Mouse (Mus musculus) stomach, embryonic 15.5 days (tissue): ENCODE measurements at regions not wholly inside any gene's neighbourhood (a gene's known extent, or its start where the extent isn't known, plus 50 kb on each side); places are given as distances from the start of the nearest gene placed in this dataset.
A peak's percentile ranks its signal among the peaks of the same experiment; 100 is the strongest.

Experiments
- ATAC-seq: fragments of 200-750 bp; cut with Nextera tagmentation; 2 replicates; pipeline ENCODE4 v1.8.0; 2017; ENCODE audit warnings: low read depth, moderate number of reproducible peaks, moderate TSS enrichment; ENCODE audit not compliant: insufficient read depth, low FRiP score
- H3K27ac ChIP-seq: fragments of 300-500 bp; sonication (generic); 2 replicates; pipeline ENCODE4 v1.5.1; 2015; ENCODE audit warnings: mild to moderate bottlenecking, inconsistent platforms
- H3K27me3 ChIP-seq: fragments of 300-500 bp; sonication (generic); replicated peaks from 2 replicates; pipeline ENCODE4 v1.6.1; 2015; ENCODE audit warnings: inconsistent platforms
- H3K36me3 ChIP-seq: fragments of 300-500 bp; sonication (generic); 2 replicates; pipeline ENCODE4 v1.6.1; 2015; ENCODE audit warnings: inconsistent platforms
- H3K4me1 ChIP-seq: fragments of 300-500 bp; sonication (generic); 2 replicates; pipeline ENCODE4 v1.6.1; 2015; ENCODE audit warnings: inconsistent platforms
- H3K4me2 ChIP-seq: fragments of 300-500 bp; sonication (generic); 2 replicates; pipeline ENCODE4 v1.6.1; 2015; ENCODE audit warnings: mild to moderate bottlenecking, inconsistent platforms
- H3K4me3 ChIP-seq: fragments of 300-500 bp; sonication (generic); replicated peaks from 2 replicates; pipeline ENCODE4 v1.5.1; 2015; ENCODE audit warnings: inconsistent platforms
- H3K9ac ChIP-seq: fragments of 300-500 bp; sonication (generic); 2 replicates; pipeline ENCODE4 v1.6.1; 2015; ENCODE audit warnings: inconsistent platforms
- H3K9me3 ChIP-seq: fragments of 300-500 bp; sonication (generic); 2 replicates; pipeline ENCODE4 v1.6.1; 2016; ENCODE audit warnings: inconsistent platforms
- WGBS: fragments of 180-500 bp; shearing (Covaris S2); methylation state at CpG from one replicate; pipeline ENCODE4 v1.1.7; 2015; 5-methylcytosine and 5-hydroxymethylcytosine counted together

DNA sequence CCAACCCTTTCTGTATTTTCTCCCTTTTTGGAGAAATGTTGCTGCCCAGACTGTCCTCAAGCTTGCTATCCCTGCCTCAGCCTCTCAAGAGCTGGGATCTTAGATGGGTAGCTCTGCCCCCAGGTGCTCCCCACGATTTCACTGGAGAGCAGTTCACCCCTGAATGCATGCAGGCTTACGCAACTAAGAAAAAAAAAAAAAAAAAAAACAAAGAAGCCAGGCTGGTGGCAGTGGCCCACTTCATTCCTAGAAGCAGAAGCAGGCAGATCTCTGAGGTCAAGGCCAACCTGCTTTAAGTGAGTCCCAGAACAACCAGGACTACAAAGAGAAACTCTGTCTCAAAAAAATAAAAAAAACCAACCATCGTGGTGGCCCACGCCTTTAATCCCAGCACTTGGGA is 51.2 kb upstream of the Fbxo11 start:
- Histone ChIP-seq H3K9me3 (no peaks in the 10 kb centered on the region), H3K27ac (no peak overlapping the region), H3K36me3 (no peaks in the 10 kb centered on the region), H3K4me3 (no peak overlapping the region), H3K4me1 (no peaks in the 10 kb centered on the region), H3K9ac (no peak overlapping the region), H3K4me2 (no peak overlapping the region), H3K27me3 (no peaks in the 10 kb centered on the region)
- 85% methylated on average over 4 of the region's 4 CpGs for WGBS
- ATAC-seq = no peak

DNA sequence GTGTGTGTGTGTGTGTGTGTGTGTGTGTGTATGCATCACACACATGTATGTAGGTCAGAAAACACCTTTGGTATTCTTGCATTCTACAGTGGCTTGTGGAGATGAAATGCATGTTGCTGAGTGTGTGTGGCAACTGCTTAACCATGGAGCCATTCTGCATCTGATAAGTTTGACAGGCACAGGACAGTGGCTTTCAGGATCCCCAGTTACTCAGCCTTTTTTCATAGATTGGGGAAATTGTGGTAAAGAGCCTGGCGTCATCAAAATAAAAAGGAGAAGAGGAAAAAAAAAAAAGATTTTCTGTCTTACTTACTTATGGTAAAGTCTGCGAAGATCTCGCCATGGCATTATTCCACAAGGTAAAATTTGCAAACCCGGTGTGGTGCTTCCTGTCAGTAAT is 53.6 kb upstream of the Fbxo11 start:
- no peaks in the 10 kb centered on the region for H3K4me1 ChIP-seq
- H3K4me3 ChIP-seq = no peak overlapping the region
- H3K4me2 ChIP-seq = no peak overlapping the region
- H3K9me3 ChIP-seq = no peaks in the 10 kb centered on the region
- no peak overlapping the region for H3K27ac ChIP-seq
- H3K9ac ChIP-seq = no peak overlapping the region
- WGBS = 82% methylated on average over 4 of the region's 4 CpGs
- no peak for ATAC-seq
- H3K27me3 ChIP-seq = no peaks in the 10 kb centered on the region
- no peaks in the 10 kb centered on the region for H3K36me3 ChIP-seq

DNA sequence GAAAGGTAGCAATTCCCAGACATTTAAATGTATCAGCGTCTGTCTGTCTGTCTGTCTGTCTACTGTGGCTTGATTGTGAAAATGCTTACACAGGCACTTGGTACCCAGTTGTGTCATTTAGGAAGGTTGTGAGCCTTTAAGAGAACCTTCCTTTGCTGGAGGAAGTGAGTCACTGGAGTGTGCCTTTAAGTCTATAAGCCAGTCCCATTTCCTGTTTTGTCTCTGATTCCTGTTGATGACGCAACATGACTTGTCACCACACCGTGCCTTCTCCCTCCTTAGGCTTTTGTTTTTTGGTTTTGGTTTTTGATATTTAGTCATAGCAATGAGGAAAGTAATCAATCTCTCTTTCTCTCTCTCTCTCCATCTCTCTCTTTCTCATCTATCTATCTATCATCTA is 58.6 kb upstream of the Fbxo11 start:
- WGBS = 75% methylated on average over 3 of the region's 3 CpGs
- no peaks in the 10 kb centered on the region for H3K4me1 ChIP-seq
- no peak for ATAC-seq
- no peaks in the 10 kb centered on the region for H3K27me3 ChIP-seq
- H3K4me2 ChIP-seq = no peak overlapping the region
- no peaks in the 10 kb centered on the region for H3K9me3 ChIP-seq
- H3K27ac ChIP-seq = no peak overlapping the region
- no peaks in the 10 kb centered on the region for H3K36me3 ChIP-seq
- no peak overlapping the region for H3K9ac ChIP-seq
- H3K4me3 ChIP-seq = no peak overlapping the region

DNA sequence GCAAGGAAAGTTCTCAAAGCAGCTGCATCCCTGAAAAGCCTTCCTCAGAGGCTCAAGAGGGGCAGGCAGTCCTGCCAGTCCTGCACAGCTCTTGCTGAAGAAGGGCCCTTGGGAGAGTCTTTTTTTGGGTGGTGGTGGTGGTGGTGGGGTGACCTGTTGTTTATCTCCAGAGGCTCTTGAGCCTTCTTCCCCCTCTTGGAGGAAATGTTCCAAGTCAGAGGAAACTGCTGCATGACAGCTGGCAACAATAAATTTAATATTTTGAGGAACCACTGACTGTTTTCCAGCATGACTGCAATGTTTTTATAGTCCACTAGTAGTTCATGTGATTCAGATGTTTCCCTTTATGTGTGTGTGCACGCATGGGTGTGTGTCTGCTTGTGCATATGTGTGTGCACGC is 62.0 kb upstream of the Fbxo11 start:
- Histone ChIP-seq H3K27me3 (no peaks in the 10 kb centered on the region), H3K4me2 (no peak overlapping the region), H3K9me3 (no peaks in the 10 kb centered on the region), H3K36me3 (no peaks in the 10 kb centered on the region), H3K27ac (no peak overlapping the region), H3K9ac (no peak overlapping the region), H3K4me3 (no peak overlapping the region), H3K4me1 (no peaks in the 10 kb centered on the region)
- ATAC-seq = no peak
- WGBS = 87% methylated on average over 2 of the region's 2 CpGs

DNA sequence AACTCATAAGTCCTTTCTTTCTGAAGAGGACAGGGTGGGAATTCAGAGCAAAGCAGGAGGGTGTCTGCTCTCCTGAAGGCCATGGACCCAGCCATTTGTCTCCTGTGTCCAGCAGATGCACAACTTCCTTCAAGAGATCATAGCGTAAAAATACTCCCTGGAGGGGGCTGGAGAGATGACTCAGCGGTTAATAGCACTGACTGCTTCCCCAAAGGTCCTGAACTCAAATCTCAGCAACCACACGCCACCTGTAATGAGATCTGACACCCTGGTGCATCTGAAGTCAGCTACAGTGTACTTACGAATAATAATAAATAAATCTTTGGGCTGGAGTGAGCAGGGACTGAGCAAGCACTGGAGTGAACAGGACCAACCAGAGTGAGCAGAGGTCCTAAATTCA is 66.2 kb upstream of the Fbxo11 start:
- no peak overlapping the region for H3K27ac ChIP-seq
- H3K9me3 ChIP-seq = no peaks in the 10 kb centered on the region
- ATAC-seq = no peak
- H3K36me3 ChIP-seq = no peaks in the 10 kb centered on the region
- H3K27me3 ChIP-seq = no peaks in the 10 kb centered on the region
- WGBS = 50% methylated on average over 4 of the region's 4 CpGs
- H3K4me1 ChIP-seq = no peaks in the 10 kb centered on the region
- no peak overlapping the region for H3K4me3 ChIP-seq
- H3K9ac ChIP-seq = no peak overlapping the region
- H3K4me2 ChIP-seq = no peak overlapping the region

DNA sequence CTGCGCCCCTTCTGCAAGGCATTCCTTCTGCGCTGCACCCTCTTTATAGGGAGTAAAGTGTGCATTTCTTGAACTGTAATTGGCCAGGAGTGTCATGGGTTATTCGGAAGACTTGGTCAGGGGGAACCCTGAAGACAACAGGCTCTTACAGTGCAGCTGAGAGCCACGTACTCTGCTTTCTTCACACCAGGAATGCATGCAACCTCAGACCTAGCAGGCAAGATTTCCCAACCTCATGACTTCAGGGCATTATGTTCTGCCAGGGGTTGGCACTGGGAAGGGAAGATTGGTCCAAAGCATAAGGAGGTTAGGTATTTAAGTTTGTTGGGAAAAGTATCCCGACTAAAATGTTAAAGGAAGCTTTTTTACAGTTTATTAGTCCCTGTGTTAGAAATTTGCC is 66.9 kb upstream of the Fbxo11 start:
- no peaks in the 10 kb centered on the region for H3K4me1 ChIP-seq
- H3K27ac ChIP-seq = no peak overlapping the region
- H3K4me2 ChIP-seq = no peak overlapping the region
- H3K27me3 ChIP-seq = no peaks in the 10 kb centered on the region
- H3K36me3 ChIP-seq = no peaks in the 10 kb centered on the region
- H3K4me3 ChIP-seq = no peak overlapping the region
- 82% methylated on average over 5 of the region's 5 CpGs for WGBS
- H3K9me3 ChIP-seq = no peaks in the 10 kb centered on the region
- ATAC-seq = no peak
- H3K9ac ChIP-seq = no peak overlapping the region

DNA sequence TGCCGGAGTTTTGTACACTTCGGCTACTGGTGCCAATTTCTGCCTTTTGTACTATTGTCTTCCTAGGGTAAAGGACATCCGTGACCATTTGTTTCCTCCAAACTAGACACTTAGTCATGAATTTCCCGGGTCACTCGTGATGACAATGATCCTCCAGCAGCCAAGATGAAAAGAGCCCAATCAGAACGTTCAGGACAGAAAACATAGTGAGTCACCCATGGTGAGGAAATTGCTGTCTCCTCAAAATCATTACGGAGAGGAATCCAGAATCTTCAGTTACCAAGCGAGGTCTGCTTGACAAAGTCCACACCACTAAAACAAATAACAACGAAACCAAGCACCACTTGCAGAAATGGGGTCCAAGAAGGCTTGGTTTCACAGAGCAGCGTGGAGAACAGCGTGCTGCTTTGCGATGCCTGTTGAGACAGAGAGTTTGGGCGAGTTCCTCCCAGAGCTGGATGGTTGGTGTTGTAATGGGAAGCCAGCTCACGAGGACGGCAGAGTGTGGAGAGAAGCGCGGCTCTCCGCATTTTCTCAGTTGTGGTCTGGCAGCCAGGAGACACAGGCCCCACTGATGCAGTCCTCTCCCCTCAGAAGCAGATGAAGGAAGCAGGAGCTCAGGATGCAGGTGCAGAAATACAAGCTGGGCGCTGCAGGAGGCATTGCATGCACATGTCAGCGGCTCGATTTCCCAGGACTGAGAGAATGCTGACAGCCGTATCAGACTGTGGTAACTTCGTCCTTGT is 67.7 kb upstream of the Fbxo11 start:
- H3K4me2 ChIP-seq = no peak overlapping the region
- no peak overlapping the region for H3K4me3 ChIP-seq
- ATAC-seq = no peak
- H3K27me3 ChIP-seq = no peaks in the 10 kb centered on the region
- H3K36me3 ChIP-seq = no peaks in the 10 kb centered on the region
- no peak overlapping the region for H3K27ac ChIP-seq
- H3K4me1 ChIP-seq = no peaks in the 10 kb centered on the region
- H3K9me3 ChIP-seq = no peaks in the 10 kb centered on the region
- H3K9ac ChIP-seq = no peak overlapping the region
- 70% methylated on average over 23 of the region's 23 CpGs for WGBS

DNA sequence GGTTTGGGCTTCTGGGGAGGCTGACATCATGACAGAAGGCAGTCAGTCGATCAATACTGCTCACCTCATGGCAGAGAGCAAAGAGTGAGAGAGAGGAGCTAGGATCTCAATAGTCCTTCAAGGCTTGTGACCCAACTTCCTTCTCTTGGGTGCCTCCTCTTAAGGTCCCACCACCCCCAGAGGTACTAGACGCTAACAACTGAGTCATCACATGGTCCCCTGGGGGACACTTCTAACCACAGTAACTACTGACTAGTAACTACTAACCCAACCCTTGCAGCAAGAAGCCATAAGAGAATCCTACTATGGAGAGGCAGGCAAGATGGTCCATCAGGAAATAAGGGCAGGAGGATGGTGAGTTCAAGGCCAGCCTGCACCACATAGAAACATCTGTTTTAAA is 69.5 kb upstream of the Fbxo11 start:
- ATAC-seq = no peak
- H3K27me3 ChIP-seq = no peaks in the 10 kb centered on the region
- H3K4me1 ChIP-seq = no peaks in the 10 kb centered on the region
- no peaks in the 10 kb centered on the region for H3K36me3 ChIP-seq
- H3K4me2 ChIP-seq = no peak overlapping the region
- H3K4me3 ChIP-seq = no peak overlapping the region
- no peak overlapping the region for H3K27ac ChIP-seq
- no peak overlapping the region for H3K9ac ChIP-seq
- WGBS = 79% methylated on average over 2 of the region's 2 CpGs
- H3K9me3 ChIP-seq = no peaks in the 10 kb centered on the region

DNA sequence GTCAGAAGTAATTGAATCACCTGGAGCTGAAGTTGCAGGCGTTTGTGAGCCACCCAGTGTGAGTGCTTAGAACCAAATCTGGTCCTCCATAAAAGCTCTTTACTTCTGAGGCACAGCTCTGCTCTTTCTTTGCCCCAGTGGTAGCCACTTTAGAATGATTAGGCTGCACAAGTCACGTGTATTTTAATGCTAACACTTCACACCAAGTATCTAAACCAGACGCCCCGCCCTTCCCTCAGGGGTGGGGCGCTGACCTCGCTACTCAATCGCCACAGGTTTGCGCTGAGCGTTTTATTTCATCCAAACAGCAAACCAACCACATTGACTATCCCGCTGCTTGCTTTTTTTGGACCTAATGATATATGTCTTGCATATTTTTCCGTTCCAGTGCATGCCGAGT is 76.4 kb upstream of the Fbxo11 start:
- no peaks in the 10 kb centered on the region for H3K36me3 ChIP-seq
- ATAC-seq = no peak
- H3K9ac ChIP-seq = no peak overlapping the region
- WGBS = 39% methylated on average over 12 of the region's 12 CpGs
- H3K4me2 ChIP-seq = peak overlapping the region; percentile 29; the same call in 1 of the 2 replicates
- H3K4me1 ChIP-seq = no peaks in the 10 kb centered on the region
- H3K4me3 ChIP-seq = no peak overlapping the region
- H3K27me3 ChIP-seq = no peaks in the 10 kb centered on the region
- no peak overlapping the region for H3K27ac ChIP-seq
- no peaks in the 10 kb centered on the region for H3K9me3 ChIP-seq

DNA sequence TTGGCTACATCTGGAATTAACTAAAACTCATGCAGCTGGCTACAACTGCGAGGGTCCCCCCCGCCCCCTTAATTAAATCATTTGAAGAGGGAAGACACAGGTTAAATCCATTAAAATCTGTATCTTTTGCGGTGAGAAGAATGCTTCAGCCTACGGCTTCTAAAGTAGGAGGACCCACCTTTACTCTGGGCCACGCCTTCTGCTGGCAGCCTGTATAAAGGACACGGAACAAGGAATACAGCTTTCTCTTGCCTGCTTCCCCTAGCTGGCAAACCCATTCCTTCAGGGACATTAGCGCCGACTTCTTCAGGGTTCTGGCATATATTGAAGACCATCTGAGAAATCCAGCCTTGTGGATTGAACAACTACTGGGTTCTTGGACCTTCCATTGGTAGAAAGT is 76.9 kb upstream of the Fbxo11 start:
- no peak overlapping the region for H3K9ac ChIP-seq
- ATAC-seq = no peak
- H3K27ac ChIP-seq = no peak overlapping the region
- H3K27me3 ChIP-seq = no peaks in the 10 kb centered on the region
- no peaks in the 10 kb centered on the region for H3K9me3 ChIP-seq
- H3K4me2 ChIP-seq = peak overlapping the region; percentile 29; the same call in 1 of the 2 replicates
- 51% methylated on average over 8 of the region's 8 CpGs for whole genome bisulfite sequencing
- no peak overlapping the region for H3K4me3 ChIP-seq
- no peaks in the 10 kb centered on the region for H3K36me3 ChIP-seq
- H3K4me1 ChIP-seq = no peaks in the 10 kb centered on the region

DNA sequence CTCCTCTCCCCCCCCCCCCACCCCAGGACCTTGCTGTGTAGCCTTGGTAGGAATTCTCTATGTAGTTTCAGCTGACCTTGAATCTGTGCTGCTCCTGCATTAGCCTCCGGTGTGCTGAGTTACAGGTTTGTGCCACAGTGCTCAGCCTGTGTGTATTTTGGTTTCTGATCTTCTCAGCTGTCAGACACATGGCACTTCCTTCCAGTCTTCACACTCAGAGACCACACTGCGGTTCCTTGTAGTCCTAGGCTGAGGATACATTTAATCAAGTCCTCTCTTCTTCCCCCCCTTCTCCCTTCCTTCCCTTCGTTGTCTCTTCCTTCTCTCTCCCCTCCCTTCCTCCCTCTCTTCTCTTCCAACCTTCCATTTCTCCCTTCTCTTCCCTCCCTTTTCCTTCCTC is 77.7 kb upstream of the Fbxo11 start:
- Histone ChIP-seq H3K4me2 (no peak overlapping the region), H3K4me3 (no peak overlapping the region), H3K36me3 (no peaks in the 10 kb centered on the region), H3K4me1 (no peaks in the 10 kb centered on the region), H3K27ac (no peak overlapping the region), H3K9me3 (no peaks in the 10 kb centered on the region), H3K9ac (no peak overlapping the region), H3K27me3 (no peaks in the 10 kb centered on the region)
- ATAC-seq = no peak
- 71% methylated on average over 3 of the region's 3 CpGs for WGBS

DNA sequence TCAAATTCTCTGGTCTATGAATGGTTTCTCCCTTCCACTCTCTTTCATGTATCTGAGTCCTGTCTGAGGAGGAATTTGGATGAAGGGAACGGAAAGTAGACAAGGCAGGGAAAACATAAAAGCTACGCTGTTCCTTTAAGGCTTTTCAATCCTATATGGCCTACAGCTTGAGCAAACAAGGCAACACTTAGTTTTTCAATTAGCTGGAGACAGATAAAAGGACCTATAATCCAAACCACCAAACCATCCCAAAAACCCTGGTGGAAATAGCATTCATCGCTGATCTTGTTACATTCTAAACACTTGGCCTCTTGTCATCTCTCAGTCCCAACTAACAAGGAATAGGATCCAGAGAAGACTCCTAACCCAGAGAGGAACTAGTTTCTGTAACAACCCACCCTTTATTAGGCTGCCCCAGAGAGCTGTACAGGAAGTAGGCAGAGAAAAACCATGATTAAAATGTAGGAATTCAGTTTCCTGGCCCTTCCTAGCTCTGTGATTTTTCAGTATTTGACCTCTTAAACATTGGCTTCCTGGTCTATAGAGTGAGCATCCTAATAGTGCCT is 78.4 kb upstream of the Fbxo11 start:
- Histone ChIP-seq H3K4me3 (no peak overlapping the region), H3K4me1 (no peaks in the 10 kb centered on the region), H3K27ac (no peak overlapping the region), H3K36me3 (no peaks in the 10 kb centered on the region), H3K9ac (no peak overlapping the region), H3K27me3 (no peaks in the 10 kb centered on the region), H3K4me2 (no peak overlapping the region), H3K9me3 (no peaks in the 10 kb centered on the region)
- WGBS = 86% methylated on average over 3 of the region's 3 CpGs
- no peak for ATAC-seq

DNA sequence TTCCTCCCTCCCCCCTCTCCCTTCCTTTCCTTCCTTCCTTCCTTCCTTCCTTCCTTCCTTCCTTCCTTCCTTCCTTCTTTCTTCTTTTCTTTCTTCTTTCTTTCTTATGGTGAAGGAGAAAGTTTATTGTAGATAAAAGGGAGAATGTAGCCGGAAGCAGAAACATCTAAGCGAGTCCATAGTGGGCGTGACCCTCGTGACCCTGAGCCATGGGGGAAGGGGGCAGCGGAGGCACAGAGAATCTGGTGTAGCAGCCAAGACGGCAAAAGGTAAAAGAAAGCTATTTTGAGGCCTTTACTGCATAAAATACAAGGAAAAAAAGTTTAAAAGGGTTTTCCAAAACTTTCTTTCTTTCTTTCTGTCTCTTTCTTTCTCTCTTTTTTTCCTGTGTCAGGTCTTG is 93.5 kb upstream of the Fbxo11 start:
- Histone ChIP-seq H3K4me2 (no peak overlapping the region), H3K27me3 (no peaks in the 10 kb centered on the region), H3K4me3 (no peak overlapping the region), H3K9me3 (no peaks in the 10 kb centered on the region), H3K9ac (no peak overlapping the region), H3K36me3 (no peaks in the 10 kb centered on the region), H3K27ac (no peak overlapping the region), H3K4me1 (no peaks in the 10 kb centered on the region)
- WGBS = 29% methylated on average over 6 of the region's 6 CpGs
- ATAC-seq = no peak
